Mouse (Mus musculus) embryonic facial prominence, embryonic 15.5 days (tissue): ENCODE results near the gene Cfap97d1. TPM values are rescaled to one million over a fixed set of nuclear protein-coding genes. Genes with fewer than 3 reads are reported as not detected.
"Not testable (repeated sequence)": the region's sequence is repeated elsewhere in the genome, so short reads cannot be mapped to it uniquely, and the experiment has no call there.

Experiments
- ATAC-seq: fragments of 200-750 bp; cut with Nextera tagmentation; 2 replicates; pipeline ENCODE4 v1.8.0; 2017; ENCODE audit warnings: low read depth, moderate TSS enrichment; ENCODE audit not compliant: insufficient number of reproducible peaks, low FRiP score, low TSS enrichment
- H3K27ac ChIP-seq: fragments of 300-500 bp; sonication (generic); replicated peaks from 2 replicates; pipeline ENCODE4 v1.5.1; 2015; ENCODE audit warnings: mild to moderate bottlenecking, inconsistent platforms
- H3K27me3 ChIP-seq: fragments of 300-500 bp; sonication (generic); 2 replicates; pipeline ENCODE4 v1.6.1; 2015; ENCODE audit warnings: inconsistent platforms
- H3K36me3 ChIP-seq: fragments of 300-500 bp; sonication (generic); 2 replicates; pipeline ENCODE4 v1.6.1; 2015; ENCODE audit warnings: mild to moderate bottlenecking, inconsistent platforms
- H3K4me1 ChIP-seq: fragments of 300-500 bp; sonication (generic); 2 replicates; pipeline ENCODE4 v1.6.1; 2015; ENCODE audit warnings: inconsistent platforms
- H3K4me2 ChIP-seq: fragments of 300-500 bp; sonication (generic); replicated peaks from 2 replicates; pipeline ENCODE4 v1.6.1; 2015; ENCODE audit warnings: mild to moderate bottlenecking, inconsistent platforms
- H3K4me3 ChIP-seq: fragments of 300-500 bp; sonication (generic); replicated peaks from 2 replicates; pipeline ENCODE4 v1.5.1; 2015; ENCODE audit warnings: mild to moderate bottlenecking, inconsistent platforms
- H3K9ac ChIP-seq: fragments of 300-500 bp; sonication (generic); 2 replicates; pipeline ENCODE4 v1.6.1; 2015; ENCODE audit warnings: inconsistent platforms
- H3K9me3 ChIP-seq: fragments of 300-500 bp; sonication (generic); replicated peaks from 2 replicates; pipeline ENCODE4 v1.6.1; 2016; ENCODE audit warnings: inconsistent platforms
- WGBS: fragments of 180-500 bp; shearing (Covaris S2); methylation state at CpG from one replicate; pipeline ENCODE4 v1.1.7; 2015; 5-methylcytosine and 5-hydroxymethylcytosine counted together
- polyA plus RNA-seq: library from polyadenylated mRNA; unstranded; fragments of >200 nt; fragmentation: Nextera tagmentation; extraction: Ambion mirVana; gene quantifications from 2 replicates; pipeline ENCODE4 v1.2.1, GENCODE M21; 2015

Gene Cfap97d1
- polyA plus RNA-seq, 1 experiment from 2014 or later, result not detected

GRCm38 (mm10) chr11:101974181-101974580 lies 9.9 kb upstream of the Cfap97d1 start:
- H3K27ac ChIP-seq, result no peak overlapping the region
- peaks cover 4% of the 10 kb centered on the region; the same call in 1 of the 2 replicates for H3K4me1 ChIP-seq
- ATAC-seq, result no peak
- H3K36me3 ChIP-seq, result 0 out of 2 replicates have a peak, but pooled peaks cover 2% of the 10 kb centered on the region
- no peak overlapping the region for H3K4me2 ChIP-seq
- 45% methylated on average over 6 of the region's 6 CpGs for WGBS
- H3K9me3 ChIP-seq, result no peaks in the 10 kb centered on the region
- H3K9ac ChIP-seq, result no peak overlapping the region
- no peaks in the 10 kb centered on the region; the same call in 1 of the 2 replicates for H3K27me3 ChIP-seq
- no peak overlapping the region for H3K4me3 ChIP-seq

- no peak for ATAC-seq
- no peak overlapping the region for H3K27ac ChIP-seq
- peaks cover 4% of the 10 kb centered on the region; the same call in 1 of the 2 replicates for H3K4me1 ChIP-seq
- H3K9me3 ChIP-seq, result no peaks in the 10 kb centered on the region
- H3K27me3 ChIP-seq, result no peaks in the 10 kb centered on the region; the same call in 1 of the 2 replicates
- no peak overlapping the region for H3K4me2 ChIP-seq
- 0 out of 2 replicates have a peak, but pooled peaks cover 3% of the 10 kb centered on the region for H3K36me3 ChIP-seq
- WGBS, result 49% methylated on average over 9 of the region's 9 CpGs
- no peak overlapping the region for H3K4me3 ChIP-seq
- H3K9ac ChIP-seq, result no peak overlapping the region
Measured at GRCm38 (mm10) chr11:101974923-101975322, 9.2 kb upstream of the Cfap97d1 start.

- 94% methylated on average over 7 of the region's 7 CpGs for WGBS
- H3K27me3 ChIP-seq, result no peaks in the 10 kb centered on the region
- H3K4me3 ChIP-seq, result no peak overlapping the region
- H3K9ac ChIP-seq, result no peak overlapping the region
- no peak overlapping the region for H3K27ac ChIP-seq
- H3K9me3 ChIP-seq, result no peaks in the 10 kb centered on the region
- no peak for ATAC-seq
- H3K36me3 ChIP-seq, result 0 out of 2 replicates have a peak, but pooled peaks cover 3% of the 10 kb centered on the region
- H3K4me1 ChIP-seq, result peaks cover 4% of the 10 kb centered on the region; the same call in 1 of the 2 replicates
- no peak overlapping the region for H3K4me2 ChIP-seq
Measured at GRCm38 (mm10) chr11:101976949-101977348, 7.1 kb upstream of the Cfap97d1 start.

DNA sequence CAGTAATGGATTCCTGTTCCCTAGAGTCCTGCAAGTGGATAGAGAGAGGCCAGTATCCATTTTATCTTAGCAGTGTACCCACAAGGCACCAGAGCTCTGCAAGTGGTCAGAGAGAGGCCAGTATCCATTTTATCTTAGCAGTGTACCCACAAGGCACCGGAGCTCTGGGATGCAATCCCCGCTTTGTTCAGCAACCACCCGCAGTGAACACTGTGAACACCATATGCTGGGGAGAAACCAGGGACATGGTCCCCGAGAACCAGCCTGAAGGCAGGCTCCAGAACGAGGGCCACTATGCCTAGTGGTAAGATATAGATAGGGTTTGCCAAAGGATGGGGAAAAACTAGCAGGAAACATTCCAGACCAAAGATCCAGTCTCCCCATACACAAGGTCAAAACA lies 4.9 kb upstream of the Cfap97d1 start:
- H3K36me3 ChIP-seq, result 0 out of 2 replicates have a peak, but pooled peaks cover 3% of the 10 kb centered on the region
- 85% methylated on average over 5 of the region's 5 CpGs for WGBS
- H3K27ac ChIP-seq, result no peak overlapping the region
- peaks cover 14% of the 10 kb centered on the region for H3K4me1 ChIP-seq
- H3K9ac ChIP-seq, result no peak overlapping the region
- no peaks in the 10 kb centered on the region; the same call in 1 of the 2 replicates for H3K27me3 ChIP-seq
- no peaks in the 10 kb centered on the region for H3K9me3 ChIP-seq
- no peak overlapping the region for H3K4me2 ChIP-seq
- no peak overlapping the region for H3K4me3 ChIP-seq
- ATAC-seq, result no peak

GRCm38 (mm10) chr11:101980603-101981157 lies 3.4 kb upstream of the Cfap97d1 start:
- Histone ChIP-seq H3K9ac (no peak overlapping the region), H3K4me3 (no peak overlapping the region), H3K36me3 (0 out of 2 replicates have a peak, but pooled peaks cover 3% of the 10 kb centered on the region), H3K27me3 (no peaks in the 10 kb centered on the region; the same call in 1 of the 2 replicates), H3K4me2 (no peak overlapping the region), H3K4me1 (peaks cover 22% of the 10 kb centered on the region), H3K9me3 (no peaks in the 10 kb centered on the region), H3K27ac (no peak overlapping the region)
- 74% methylated on average over 9 of the region's 9 CpGs for WGBS
- no peak for ATAC-seq

- H3K27ac ChIP-seq, result no peak overlapping the region
- H3K27me3 ChIP-seq, result peaks cover 5% of the 10 kb centered on the region; the same call in 1 of the 2 replicates
- H3K36me3 ChIP-seq, result 0 out of 2 replicates have a peak, but pooled peaks cover 3% of the 10 kb centered on the region
- no peak overlapping the region for H3K9ac ChIP-seq
- no peaks in the 10 kb centered on the region for H3K9me3 ChIP-seq
- no peak overlapping the region for H3K4me2 ChIP-seq
- no peak for ATAC-seq
- peaks cover 28% of the 10 kb centered on the region for H3K4me1 ChIP-seq
- H3K4me3 ChIP-seq, result no peak overlapping the region
- WGBS, result 68% methylated on average over 12 of the region's 12 CpGs
Measured at GRCm38 (mm10) chr11:101981850-101982249, 2.2 kb upstream of the Cfap97d1 start.

DNA sequence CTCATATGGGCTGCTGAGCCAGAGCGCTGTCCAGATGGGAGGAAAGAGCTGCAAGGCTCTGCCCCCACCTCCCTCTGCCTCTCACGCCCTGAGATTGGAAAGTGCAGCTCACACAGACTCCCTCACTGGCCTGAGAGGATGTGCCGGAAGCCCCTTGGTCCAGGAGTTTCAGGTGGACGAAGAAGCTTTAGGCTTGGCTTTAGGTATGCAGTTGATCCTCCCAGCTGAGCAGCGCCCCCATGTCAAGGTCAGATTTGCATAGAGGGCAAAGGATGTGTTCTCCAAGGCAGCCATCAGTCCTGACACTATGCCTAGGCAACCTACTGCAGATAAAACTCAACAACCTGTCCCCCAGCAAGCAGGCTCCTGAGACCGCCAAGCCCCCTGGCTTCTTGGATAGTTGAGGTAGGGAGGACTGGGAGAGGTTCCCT lies 1.1 kb upstream of the Cfap97d1 start:
- H3K4me2 ChIP-seq, result peak overlapping the region; percentile 98; the same call in 1 of the 2 replicates
- no peak overlapping the region; the same call in 1 of the 2 replicates for H3K4me3 ChIP-seq
- 60% methylated on average over 6 of the region's 6 CpGs for WGBS
- 0 out of 2 replicates have a peak, but pooled peaks cover 3% of the 10 kb centered on the region for H3K36me3 ChIP-seq
- no peak for ATAC-seq
- H3K4me1 ChIP-seq, result peaks cover 28% of the 10 kb centered on the region
- peaks cover 5% of the 10 kb centered on the region; the same call in 1 of the 2 replicates for H3K27me3 ChIP-seq
- no peak overlapping the region for H3K27ac ChIP-seq
- H3K9me3 ChIP-seq, result no peaks in the 10 kb centered on the region
- H3K9ac ChIP-seq, result no peak overlapping the region

DNA sequence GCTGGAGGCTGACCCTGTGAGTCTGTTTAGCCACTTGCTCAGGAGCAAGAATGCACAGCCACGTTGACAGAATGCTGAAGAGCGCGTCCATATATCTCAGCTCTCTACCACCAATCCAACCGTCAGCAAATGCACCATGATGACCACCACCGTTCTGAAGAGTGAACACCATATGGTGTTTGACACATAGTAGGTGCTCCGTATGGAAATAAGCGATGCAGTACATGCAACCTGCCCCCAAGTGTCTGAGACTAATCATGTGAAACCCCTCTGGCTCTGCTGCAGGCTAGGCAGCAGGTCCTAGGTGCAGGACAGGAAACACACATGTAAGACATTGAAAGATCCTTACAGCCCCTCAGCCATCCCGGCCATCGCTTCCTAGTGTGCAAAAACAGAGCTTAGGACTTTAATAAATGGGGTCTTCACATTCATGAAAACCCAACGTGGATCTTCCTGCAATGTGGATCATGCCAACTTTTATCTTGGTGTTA lies 603 bp upstream of the Cfap97d1 start:
- Histone ChIP-seq H3K4me1 (peaks cover 28% of the 10 kb centered on the region), H3K9me3 (no peaks in the 10 kb centered on the region), H3K36me3 (0 out of 2 replicates have a peak, but pooled peaks cover 3% of the 10 kb centered on the region), H3K4me3 (peak overlapping the region; percentile 67; the same call in 1 of the 2 replicates), H3K4me2 (peak overlapping the region; percentile 98), H3K9ac (no peak overlapping the region), H3K27ac (no peak overlapping the region), H3K27me3 (peaks cover 5% of the 10 kb centered on the region; the same call in 1 of the 2 replicates)
- 70% methylated on average over 10 of the region's 10 CpGs for WGBS
- no peak for ATAC-seq

DNA sequence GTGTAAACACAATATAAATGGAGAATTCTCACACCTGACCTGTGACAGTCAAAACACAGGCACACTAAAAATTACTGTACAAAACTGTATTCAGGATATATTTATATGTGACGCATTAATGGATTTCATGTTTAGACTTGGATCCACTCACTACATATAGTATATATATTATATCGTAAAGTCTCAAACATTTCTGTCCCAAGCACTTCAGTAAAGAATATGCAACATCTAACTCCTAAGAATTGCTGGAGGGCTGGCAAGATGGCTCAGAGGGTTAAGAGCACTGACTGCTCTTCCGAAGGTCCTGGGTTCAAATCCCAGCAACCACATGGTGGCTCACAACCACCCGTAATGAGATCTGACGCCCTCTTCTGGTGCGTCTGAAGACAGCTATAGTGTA lies 1.4 kb downstream of the Cfap97d1 start:
- not testable (repeated sequence) for H3K4me2 ChIP-seq, H3K36me3 ChIP-seq, H3K9me3 ChIP-seq, H3K9ac ChIP-seq, ATAC-seq, H3K27ac ChIP-seq, H3K4me3 ChIP-seq, H3K27me3 ChIP-seq
- WGBS, result 59% methylated on average over 6 of the region's 6 CpGs
- peaks cover 28% of the 10 kb centered on the region for H3K4me1 ChIP-seq

GRCm38 (mm10) chr11:101985990-101986389 lies 1.9 kb downstream of the Cfap97d1 start:
- Histone ChIP-seq H3K4me2 (peak overlapping the region; percentile 19), H3K27ac (no peak overlapping the region), H3K27me3 (peaks cover 5% of the 10 kb centered on the region; the same call in 1 of the 2 replicates), H3K36me3 (no peaks in the 10 kb centered on the region), H3K9ac (no peak overlapping the region), H3K4me3 (no peak overlapping the region), H3K4me1 (peaks cover 28% of the 10 kb centered on the region), H3K9me3 (no peaks in the 10 kb centered on the region)
- WGBS, result 3% methylated on average over 10 of the region's 10 CpGs
- no peak; the same call in 1 of the 2 replicates for ATAC-seq

- peaks cover 28% of the 10 kb centered on the region for H3K4me1 ChIP-seq
- H3K4me3 ChIP-seq, result no peak within 1 kb of the TSS
- no peaks in the 10 kb centered on the region for H3K36me3 ChIP-seq
- peak within 1 kb of the TSS; percentile 19 for H3K4me2 ChIP-seq
- H3K9ac ChIP-seq, result no peak within 1 kb of the TSS
- ATAC-seq, result no peak
- WGBS, result 88% methylated on average over 3 of the region's 3 CpGs
- H3K27me3 ChIP-seq, result peaks cover 5% of the 10 kb centered on the region; the same call in 1 of the 2 replicates
- H3K27ac ChIP-seq, result no peak within 1 kb of the TSS
- no peaks in the 10 kb centered on the region for H3K9me3 ChIP-seq
Measured at GRCm38 (mm10) chr11:101986913-101987312, 2.8 kb downstream of the Cfap97d1 start, which contains the start of gene Dusp3. Gene Dusp3 (minus strand): TSS chr11:101987013.
